Mouse (Mus musculus) heart, embryonic 14.5 days (tissue): ENCODE measurements around the gene Rab4a. TPM values are rescaled to one million over a fixed set of nuclear protein-coding genes. Genes with fewer than 3 reads are reported as not detected.

ENCODE experiments used
- ATAC-seq: fragments of 200-750 bp; cut with Nextera tagmentation; 2 replicates; pipeline ENCODE4 v1.8.0; 2017; ENCODE audit warnings: low read depth, moderate TSS enrichment; ENCODE audit not compliant: insufficient number of reproducible peaks, insufficient read depth, low FRiP score
- H3K27ac ChIP-seq, 2 experiments: fragments of 200-500 bp in 1 of 2; fragments of 300-500 bp in 1 of 2; sonication (generic) in 1 of 2; replicated peaks in 1 of 2; 2 replicates each; pipeline ENCODE4 v1.5.1; 2012 to 2014; ENCODE audit warnings: low read depth in 2 of 2, low read length in 2 of 2, control low read depth in 1 of 2, mild to moderate bottlenecking in 1 of 2, mixed read lengths in 1 of 2; ENCODE audit not compliant: control insufficient read depth in 1 of 2, insufficient read depth in 1 of 2
- H3K27me3 ChIP-seq: fragments of 300-500 bp; sonication (generic); 2 replicates; pipeline ENCODE4 v1.6.1; 2014; ENCODE audit warnings: mild to moderate bottlenecking, low read length, control low read depth; ENCODE audit not compliant: control insufficient read depth, insufficient read depth
- H3K36me3 ChIP-seq: fragments of 300-500 bp; sonication (generic); 2 replicates; pipeline ENCODE4 v1.6.1; 2014; ENCODE audit warnings: mild to moderate bottlenecking, control low read depth, low read length, mixed read lengths; ENCODE audit not compliant: control insufficient read depth, insufficient read depth
- H3K4me1 ChIP-seq, 2 experiments: fragments of 200-500 bp in 1 of 2; fragments of 300-500 bp in 1 of 2; sonication (generic) in 1 of 2; 2 replicates each; pipeline ENCODE4 v1.6.1; 2012 to 2014; ENCODE audit warnings: low read length in 2 of 2, control low read depth in 1 of 2, mixed read lengths in 1 of 2; ENCODE audit not compliant: control insufficient read depth in 2 of 2, insufficient read depth in 2 of 2
- H3K4me2 ChIP-seq: fragments of 300-500 bp; sonication (generic); 2 replicates; pipeline ENCODE4 v1.6.1; 2014; ENCODE audit warnings: mild to moderate bottlenecking, low read length
- H3K4me3 ChIP-seq, 2 experiments: fragments of 200-500 bp in 1 of 2; fragments of 300-500 bp in 1 of 2; sonication (generic) in 1 of 2; 2 replicates each; pipeline ENCODE4 v1.5.1; 2012 to 2014; ENCODE audit warnings: low read length in 2 of 2, mild to moderate bottlenecking in 2 of 2, control low read depth in 1 of 2, low read depth in 1 of 2, moderate library complexity in 1 of 2; ENCODE audit not compliant: control insufficient read depth in 1 of 2, insufficient read depth in 1 of 2
- H3K9ac ChIP-seq: fragments of 300-500 bp; sonication (generic); 2 replicates; pipeline ENCODE4 v1.6.1; 2014; ENCODE audit warnings: mild to moderate bottlenecking, low read length
- H3K9me3 ChIP-seq: fragments of 300-500 bp; sonication (generic); 2 replicates; pipeline ENCODE4 v1.6.1; 2016; ENCODE audit warnings: low read length, control low read depth; ENCODE audit not compliant: control insufficient read depth
- WGBS: fragments of 180-500 bp; shearing (Covaris S2); extraction: QIAGEN DNeasy Blood & Tissue Kit; methylation state at CpG from one replicate; pipeline ENCODE4 v1.1.7; 2014; 5-methylcytosine and 5-hydroxymethylcytosine counted together
- polyA plus RNA-seq: library from polyadenylated mRNA; unstranded; fragments of >200 nt; fragmentation: Nextera tagmentation; extraction: Ambion mirVana; gene quantifications from 2 replicates; pipeline ENCODE4 v1.2.1, GENCODE M21; 2014

Gene Rab4a
- polyA plus RNA-seq, 1 experiment from 2014 or later = 34.7 TPM

DNA sequence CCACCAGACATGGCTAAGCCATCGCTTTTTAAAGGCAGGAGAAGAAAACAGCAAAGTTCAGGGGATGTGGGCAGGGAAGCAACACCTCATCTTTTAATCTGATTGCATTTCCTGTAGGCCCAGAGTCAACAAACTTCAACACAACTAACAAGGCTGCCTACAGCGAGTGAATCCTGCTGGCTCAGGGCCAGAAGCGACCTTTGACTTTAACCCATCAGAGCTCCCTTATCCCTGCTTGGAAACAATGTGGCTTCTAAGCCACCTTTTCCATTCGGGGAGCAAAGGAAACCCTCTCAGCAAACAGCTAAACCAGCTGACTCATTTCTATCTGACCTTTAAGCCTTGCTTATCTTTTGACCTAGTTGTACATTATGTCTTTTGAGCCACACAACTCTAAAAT lies 9.0 kb upstream of the Rab4a start:
- Histone ChIP-seq H3K36me3 (no peaks in the 10 kb centered on the region), H3K9ac (no peak overlapping the region), H3K4me2 (no peak overlapping the region), H3K27me3 (no peaks in the 10 kb centered on the region), H3K4me1 (no peaks in the 10 kb centered on the region), H3K9me3 (no peaks in the 10 kb centered on the region), H3K27ac (no peak overlapping the region), H3K4me3 (no peak overlapping the region)
- ATAC-seq = no peak
- 32% methylated on average over 4 of the region's 4 CpGs for WGBS

DNA sequence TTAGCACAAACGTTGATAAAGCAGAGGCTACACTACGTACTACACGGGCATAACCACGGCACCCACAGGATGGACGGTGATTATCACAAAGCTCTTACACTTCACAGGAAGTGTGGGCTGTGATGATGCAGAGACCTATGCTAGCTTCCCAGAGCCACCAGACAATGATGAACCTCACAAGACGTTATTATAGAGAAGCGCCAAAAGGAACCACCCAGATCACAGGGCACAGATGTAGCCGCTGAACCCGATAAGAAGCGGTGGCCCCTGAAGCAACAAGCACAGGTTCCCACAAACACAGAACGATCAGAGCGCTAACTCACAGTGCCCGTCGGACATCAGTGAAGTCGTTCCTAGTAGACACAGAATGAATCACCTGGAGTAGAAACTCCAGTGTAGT lies 7.9 kb upstream of the Rab4a start:
- 78% methylated on average over 15 of the region's 15 CpGs for WGBS
- Histone ChIP-seq H3K9ac (no peak overlapping the region), H3K4me1 (no peaks in the 10 kb centered on the region), H3K27ac (no peak overlapping the region), H3K4me2 (no peak overlapping the region), H3K36me3 (no peaks in the 10 kb centered on the region), H3K4me3 (no peak overlapping the region), H3K9me3 (no peaks in the 10 kb centered on the region), H3K27me3 (no peaks in the 10 kb centered on the region)
- no peak for ATAC-seq

DNA sequence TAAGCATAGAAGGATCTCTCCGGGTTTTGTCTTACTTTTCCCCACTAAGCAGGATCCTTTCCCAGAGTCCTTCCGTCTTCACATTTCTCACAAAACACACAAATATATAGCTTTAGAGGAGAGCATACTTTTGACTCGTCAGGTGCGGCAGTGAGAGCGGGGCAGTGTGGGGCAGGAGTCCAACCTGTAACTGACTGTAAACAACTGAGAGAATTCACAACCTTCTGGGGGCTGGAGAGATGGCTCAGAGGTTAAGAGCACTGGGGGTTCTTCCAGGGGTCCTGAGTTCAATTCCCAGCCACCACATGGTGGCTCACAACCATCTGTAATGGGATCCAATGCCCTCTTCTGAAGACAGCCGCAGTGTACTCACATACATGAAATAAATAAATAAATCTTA lies 6.4 kb upstream of the Rab4a start:
- Histone ChIP-seq H3K36me3 (no peaks in the 10 kb centered on the region), H3K4me2 (no peak overlapping the region), H3K4me3 (no peak overlapping the region), H3K9me3 (no peaks in the 10 kb centered on the region), H3K9ac (no peak overlapping the region), H3K4me1 (no peaks in the 10 kb centered on the region), H3K27ac (no peak overlapping the region), H3K27me3 (no peaks in the 10 kb centered on the region)
- no peak for ATAC-seq
- 77% methylated on average over 6 of the region's 6 CpGs for WGBS

DNA sequence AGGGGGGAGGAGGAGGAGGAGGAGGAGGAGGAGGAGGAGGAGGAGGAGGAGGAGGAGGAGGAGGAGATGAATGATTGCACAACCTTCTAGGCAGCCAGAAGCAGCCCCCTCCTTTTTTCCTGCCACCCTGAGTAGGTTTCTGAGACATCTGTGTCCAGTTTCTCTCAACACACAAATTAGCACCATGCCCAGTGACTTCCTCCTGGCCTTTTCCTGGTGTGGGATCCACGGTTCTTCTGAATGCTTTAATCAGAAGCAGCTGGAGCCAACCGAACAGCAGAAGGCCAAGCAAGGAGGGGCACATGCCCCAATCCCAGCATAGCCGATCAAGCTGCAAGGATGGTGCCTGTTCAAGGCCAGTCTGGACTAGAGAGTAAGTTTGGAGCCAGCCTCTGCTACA lies 5.9 kb upstream of the Rab4a start:
- H3K36me3 ChIP-seq = no peaks in the 10 kb centered on the region
- no peak overlapping the region for H3K9ac ChIP-seq
- 52% methylated on average over 3 of the region's 3 CpGs for WGBS
- no peak overlapping the region for H3K4me2 ChIP-seq
- H3K9me3 ChIP-seq = no peaks in the 10 kb centered on the region
- no peaks in the 10 kb centered on the region for H3K27me3 ChIP-seq
- no peak for ATAC-seq
- no peak overlapping the region for H3K27ac ChIP-seq
- H3K4me3 ChIP-seq = no peak overlapping the region
- no peaks in the 10 kb centered on the region for H3K4me1 ChIP-seq

DNA sequence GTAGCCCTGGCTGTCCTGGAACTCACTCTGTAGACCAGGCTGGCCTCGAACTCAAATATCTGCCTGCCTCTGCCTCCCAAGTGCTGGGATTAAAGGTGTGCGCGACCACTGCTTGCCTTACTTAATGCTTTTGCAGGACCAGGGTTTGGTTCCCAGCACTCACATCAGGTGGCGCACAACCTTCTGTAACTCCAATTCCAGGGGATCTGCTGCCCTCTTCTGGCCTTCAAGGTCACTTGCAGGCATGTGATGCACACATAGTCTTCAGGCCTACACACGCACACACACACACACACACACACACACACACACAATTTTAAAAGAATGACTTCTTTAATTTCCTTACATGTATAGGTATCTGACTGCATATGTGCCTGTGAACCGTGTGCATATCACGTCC lies 4.9 kb upstream of the Rab4a start:
- WGBS = 89% methylated on average over 7 of the region's 7 CpGs
- Histone ChIP-seq H3K9me3 (no peaks in the 10 kb centered on the region), H3K4me1 (peaks cover 0 to 4% of the 10 kb centered on the region in 2 experiments; a peak in 1 of 4 replicates), H3K36me3 (no peaks in the 10 kb centered on the region), H3K9ac (no peak overlapping the region), H3K27ac (no peak overlapping the region), H3K4me3 (no peak overlapping the region), H3K27me3 (no peaks in the 10 kb centered on the region), H3K4me2 (no peak overlapping the region)
- no peak for ATAC-seq

DNA sequence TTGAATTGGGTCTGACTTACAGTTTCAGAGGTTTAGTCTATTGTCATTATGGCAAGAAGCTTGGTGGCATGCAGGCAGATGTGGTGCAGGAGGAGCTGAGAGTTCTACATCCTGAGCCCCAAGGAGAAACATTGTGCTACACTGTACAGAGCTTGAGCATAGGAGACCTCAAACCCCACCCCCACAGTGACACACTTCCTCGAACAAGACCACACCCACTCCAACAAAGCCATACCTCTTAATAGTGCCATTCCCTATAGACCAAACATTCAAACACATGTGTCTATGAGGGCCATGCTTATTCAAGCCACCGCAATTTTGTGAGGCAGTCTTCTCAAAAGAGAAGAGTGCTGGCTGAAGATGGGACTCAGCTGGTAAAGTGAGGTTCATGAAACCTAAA lies 4.2 kb upstream of the Rab4a start:
- 74% methylated on average over 2 of the region's 2 CpGs for WGBS
- H3K4me2 ChIP-seq = no peak overlapping the region
- no peak overlapping the region for H3K27ac ChIP-seq
- no peaks in the 10 kb centered on the region for H3K27me3 ChIP-seq
- ATAC-seq = no peak
- H3K9me3 ChIP-seq = no peaks in the 10 kb centered on the region
- H3K4me3 ChIP-seq = no peak overlapping the region
- H3K9ac ChIP-seq = no peak overlapping the region
- H3K36me3 ChIP-seq = no peaks in the 10 kb centered on the region
- H3K4me1 ChIP-seq = peaks cover 0 to 5% of the 10 kb centered on the region in 2 experiments; a peak in 2 of 4 replicates

DNA sequence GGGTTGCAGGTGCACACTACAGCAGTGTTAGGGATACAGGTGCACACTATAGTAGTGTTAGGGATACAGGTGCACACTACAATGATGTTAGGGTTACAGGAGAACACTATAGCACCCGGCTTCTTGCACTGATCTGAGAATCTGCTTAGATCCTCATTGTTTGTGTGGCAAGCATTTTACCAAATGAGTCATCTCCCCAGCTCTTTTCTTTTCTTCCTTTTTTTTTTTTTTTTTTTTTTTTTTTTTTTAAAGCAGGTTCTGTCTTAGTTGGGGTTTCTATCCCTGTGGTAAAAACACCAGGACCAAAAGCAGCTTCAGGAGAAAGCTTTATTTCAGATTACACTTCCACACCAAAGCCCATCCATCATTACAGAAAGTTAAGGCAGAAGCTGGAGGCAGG lies 2.1 kb upstream of the Rab4a start:
- H3K36me3 ChIP-seq = no peaks in the 10 kb centered on the region
- H3K4me3 ChIP-seq = no peak overlapping the region
- H3K4me2 ChIP-seq = no peak overlapping the region
- no peaks in the 10 kb centered on the region for H3K9me3 ChIP-seq
- H3K27ac ChIP-seq = no peak overlapping the region
- ATAC-seq = no peak
- peaks cover 9 to 17% of the 10 kb centered on the region in 2 experiments for H3K4me1 ChIP-seq
- H3K9ac ChIP-seq = no peak overlapping the region
- no peaks in the 10 kb centered on the region for H3K27me3 ChIP-seq
- WGBS = 71% methylated on average over 1 of the region's 1 CpGs

DNA sequence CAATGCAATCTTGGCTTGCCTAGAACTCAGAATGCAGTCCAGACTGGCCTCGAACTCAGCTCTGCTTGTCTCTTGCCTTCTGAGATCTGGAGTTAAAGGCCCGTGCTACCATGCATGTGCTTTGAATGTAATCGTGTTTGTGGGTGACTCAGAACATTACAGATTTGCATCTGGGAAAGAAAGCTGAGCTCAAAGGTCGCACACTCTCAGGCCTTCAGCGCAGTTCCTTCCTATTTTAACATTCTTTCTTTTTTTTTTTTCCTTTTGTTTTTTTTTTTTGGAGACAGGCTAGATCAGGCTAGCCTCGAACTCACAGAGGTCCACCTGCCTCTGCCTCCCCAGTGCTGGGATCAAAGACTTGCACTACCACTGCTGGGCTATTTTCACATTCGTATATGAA lies 1.2 kb upstream of the Rab4a start:
- no peak for ATAC-seq
- Histone ChIP-seq H3K36me3 (no peaks in the 10 kb centered on the region), H3K27me3 (no peaks in the 10 kb centered on the region), H3K27ac (no peak overlapping the region), H3K4me3 (no peak overlapping the region), H3K9me3 (no peaks in the 10 kb centered on the region), H3K4me1 (peaks cover 9 to 17% of the 10 kb centered on the region in 2 experiments), H3K9ac (no peak overlapping the region), H3K4me2 (no peak overlapping the region)
- 85% methylated on average over 7 of the region's 7 CpGs for WGBS
